Mouse (Mus musculus): Measurements from ENCODE around the gene Nell2. TPM values are rescaled to one million over a fixed set of nuclear protein-coding genes. Genes with fewer than 3 reads are reported as not detected.

Nell2 gene
- polyA plus RNA-seq, 1 experiment from 2014 or later, result 67.0 TPM

DNA sequence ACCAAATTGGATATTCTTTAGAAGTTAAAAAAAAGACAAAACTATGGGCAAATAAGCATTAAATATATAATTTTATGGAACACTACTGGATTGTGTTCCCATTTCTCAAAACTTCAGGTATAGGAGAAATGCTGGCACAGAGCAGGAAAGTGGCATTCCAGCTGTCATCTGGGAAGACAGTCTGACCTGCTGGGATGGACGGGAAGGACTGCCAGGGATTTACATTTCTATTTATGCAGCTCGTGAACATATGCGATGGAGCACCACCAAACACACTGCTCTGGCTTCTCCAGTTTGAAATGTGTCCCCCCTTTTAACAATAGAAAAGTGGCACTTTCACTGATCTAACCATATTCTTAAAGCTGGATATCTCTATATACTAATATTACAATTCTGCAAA lies 291.9 kb downstream of the Nell2 start:
- Histone ChIP-seq H3K36me3 (ENCODE audit: control insufficient read depth, insufficient read depth, low read length) (no peaks in the 10 kb centered on the region), H3K27me3 (ENCODE audit: control insufficient read depth, insufficient read depth, low read length) (no peaks in the 10 kb centered on the region), H3K27ac (ENCODE audit: low read depth, low read length) (no peak overlapping the region), H3K4me2 (ENCODE audit: low read depth, low read length, severe bottlenecking) (no peak overlapping the region), H3K9ac (ENCODE audit: low read length) (no peak overlapping the region), H3K4me1 (replicated peaks; ENCODE audit: control insufficient read depth, insufficient read depth, low read length) (no peaks in the 10 kb centered on the region), H3K9me3 (ENCODE audit: control insufficient read depth, low read length) (no peaks in the 10 kb centered on the region), H3K4me3 (ENCODE audit: low read depth, low read length) (no peak overlapping the region)
- ATAC-seq (replicated peaks; ENCODE audit: low FRiP score), result no peak
- no peak for DNase-seq (ENCODE audit: low spot score)
- WGBS, result 85% methylated on average over 3 of the region's 3 CpGs

DNA sequence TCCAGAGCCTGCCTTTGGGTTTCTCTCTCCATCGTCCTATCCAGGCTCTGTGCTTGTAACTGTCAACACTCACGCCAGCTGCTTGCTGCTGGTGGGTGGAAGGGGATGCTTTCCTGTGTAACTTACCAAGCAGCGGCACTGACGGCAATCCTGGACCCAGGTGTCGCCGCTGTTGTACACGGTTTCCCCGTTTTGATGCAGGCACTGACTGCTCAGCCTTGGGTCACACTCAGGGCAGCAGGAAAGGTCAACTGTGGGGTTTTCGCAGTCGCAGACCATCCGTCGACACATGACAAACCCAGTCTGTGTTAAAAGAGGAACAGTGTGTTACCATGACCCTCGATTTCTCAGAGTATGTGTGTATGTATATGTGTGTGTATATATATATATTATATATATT lies 297.2 kb downstream of the Nell2 start:
- no peak overlapping the region for H3K4me3 ChIP-seq (ENCODE audit: low read depth, low read length)
- no peaks in the 10 kb centered on the region for H3K4me1 ChIP-seq (replicated peaks; ENCODE audit: control insufficient read depth, insufficient read depth, low read length)
- H3K9me3 ChIP-seq (ENCODE audit: control insufficient read depth, low read length), result no peaks in the 10 kb centered on the region
- no peak overlapping the region for H3K27ac ChIP-seq (ENCODE audit: low read depth, low read length)
- H3K27me3 ChIP-seq (ENCODE audit: control insufficient read depth, insufficient read depth, low read length), result no peaks in the 10 kb centered on the region
- WGBS, result 91% methylated on average over 13 of the region's 13 CpGs
- DNase-seq (ENCODE audit: low spot score) (no peak), ATAC-seq (replicated peaks; ENCODE audit: low FRiP score) (no peak)
- no peak overlapping the region for H3K9ac ChIP-seq (ENCODE audit: low read length)
- H3K4me2 ChIP-seq (ENCODE audit: low read depth, low read length, severe bottlenecking), result no peak overlapping the region
- no peaks in the 10 kb centered on the region for H3K36me3 ChIP-seq (ENCODE audit: control insufficient read depth, insufficient read depth, low read length)

DNA sequence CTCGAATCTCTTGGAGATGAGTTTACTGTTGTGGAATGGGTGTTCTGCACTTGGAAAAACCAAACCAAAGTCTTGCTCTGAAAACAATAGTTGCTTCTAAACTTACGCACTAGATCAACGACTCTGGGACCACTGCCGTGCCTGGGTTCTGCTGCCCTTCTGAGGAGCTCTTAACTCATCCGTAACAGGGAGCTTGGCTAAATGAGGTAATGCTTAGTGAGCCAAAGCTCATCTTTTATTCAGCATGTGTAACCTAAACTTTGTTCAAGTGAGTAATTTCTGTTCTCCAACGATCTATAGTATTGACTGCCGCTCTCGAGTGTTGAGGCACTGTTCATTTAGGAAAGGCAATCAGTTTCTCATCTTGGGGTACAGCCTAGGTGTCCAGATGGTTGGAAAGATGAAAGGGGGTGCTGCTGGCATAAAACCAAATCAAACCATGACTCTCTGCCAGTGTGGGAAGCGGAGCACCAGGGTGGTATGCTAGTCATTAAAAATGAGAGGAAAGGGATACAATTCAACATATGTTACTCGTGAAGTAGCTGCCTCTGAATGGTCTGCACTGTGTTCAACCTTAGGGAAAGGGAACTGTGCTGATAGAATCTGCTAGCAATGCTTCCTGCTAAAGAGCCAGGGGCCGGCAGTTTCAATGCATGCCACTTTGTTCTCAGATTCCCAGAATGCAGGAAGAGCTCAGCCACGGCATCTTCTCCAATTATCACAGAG lies 311.6 kb downstream of the Nell2 start:
- no peaks in the 10 kb centered on the region for H3K27me3 ChIP-seq (ENCODE audit: control insufficient read depth, insufficient read depth, low read length)
- H3K27ac ChIP-seq (ENCODE audit: low read depth, low read length), result no peak overlapping the region
- ATAC-seq (replicated peaks; ENCODE audit: low FRiP score), result no peak
- no peak overlapping the region for H3K4me2 ChIP-seq (ENCODE audit: low read depth, low read length, severe bottlenecking)
- H3K4me3 ChIP-seq (ENCODE audit: low read depth, low read length), result no peak overlapping the region
- no peaks in the 10 kb centered on the region for H3K9me3 ChIP-seq (ENCODE audit: control insufficient read depth, low read length)
- no peaks in the 10 kb centered on the region for H3K36me3 ChIP-seq (ENCODE audit: control insufficient read depth, insufficient read depth, low read length)
- no peaks in the 10 kb centered on the region; the same call in 1 of the 2 replicates for H3K4me1 ChIP-seq (replicated peaks; ENCODE audit: control insufficient read depth, insufficient read depth, low read length)
- no peak for DNase-seq (ENCODE audit: low spot score)
- WGBS, result 64% methylated on average over 12 of the region's 12 CpGs
- no peak overlapping the region for H3K9ac ChIP-seq (ENCODE audit: low read length)

DNA sequence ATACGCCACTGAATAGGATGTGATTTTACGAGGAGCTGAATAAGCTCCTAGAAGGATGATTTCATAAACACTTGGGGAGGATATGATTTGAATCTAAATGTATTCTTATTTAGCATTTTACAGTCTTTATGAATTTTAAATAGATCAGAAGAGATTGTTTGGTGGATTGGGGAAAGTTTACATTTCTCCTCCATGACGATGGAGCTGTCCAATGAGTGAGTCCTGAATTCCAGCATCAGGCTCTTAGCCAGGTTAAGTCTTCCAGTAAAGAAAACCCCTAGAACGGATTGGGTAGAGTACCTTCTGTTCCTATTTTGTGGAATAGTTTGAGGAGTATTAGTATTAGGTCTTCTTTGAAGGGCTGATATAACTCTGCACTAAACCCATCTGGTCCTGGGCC lies 317.8 kb downstream of the Nell2 start:
- ATAC-seq (replicated peaks; ENCODE audit: low FRiP score) (no peak), DNase-seq (ENCODE audit: low spot score) (no peak)
- Histone ChIP-seq H3K4me1 (replicated peaks; ENCODE audit: control insufficient read depth, insufficient read depth, low read length) (no peaks in the 10 kb centered on the region), H3K36me3 (ENCODE audit: control insufficient read depth, insufficient read depth, low read length) (no peaks in the 10 kb centered on the region), H3K27me3 (ENCODE audit: control insufficient read depth, insufficient read depth, low read length) (no peaks in the 10 kb centered on the region), H3K9me3 (ENCODE audit: control insufficient read depth, low read length) (no peaks in the 10 kb centered on the region), H3K9ac (ENCODE audit: low read length) (no peak overlapping the region), H3K27ac (ENCODE audit: low read depth, low read length) (no peak overlapping the region), H3K4me2 (ENCODE audit: low read depth, low read length, severe bottlenecking) (no peak overlapping the region), H3K4me3 (ENCODE audit: low read depth, low read length) (no peak overlapping the region)
- 77% methylated on average over 4 of the region's 4 CpGs for WGBS

DNA sequence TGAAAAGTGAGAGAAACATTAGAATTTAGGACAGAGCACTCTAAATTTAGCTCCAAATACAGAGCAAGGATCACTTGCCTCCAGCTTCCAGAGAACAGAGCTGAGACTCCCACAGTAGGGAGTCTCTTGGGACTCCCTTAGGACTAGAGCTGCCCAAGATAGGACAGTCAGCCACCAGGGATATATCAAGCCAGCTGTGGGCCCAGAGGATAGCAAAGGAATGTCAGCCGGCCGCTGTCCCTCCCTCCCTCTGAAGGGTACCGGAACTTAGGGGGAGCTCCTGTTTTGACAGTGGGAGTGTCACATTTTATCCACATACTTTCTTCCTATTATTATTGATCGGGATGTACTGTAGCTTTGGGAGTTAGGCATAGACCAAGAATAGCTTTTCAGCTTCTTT lies 319.2 kb downstream of the Nell2 start:
- WGBS, result 88% methylated on average over 4 of the region's 4 CpGs

DNA sequence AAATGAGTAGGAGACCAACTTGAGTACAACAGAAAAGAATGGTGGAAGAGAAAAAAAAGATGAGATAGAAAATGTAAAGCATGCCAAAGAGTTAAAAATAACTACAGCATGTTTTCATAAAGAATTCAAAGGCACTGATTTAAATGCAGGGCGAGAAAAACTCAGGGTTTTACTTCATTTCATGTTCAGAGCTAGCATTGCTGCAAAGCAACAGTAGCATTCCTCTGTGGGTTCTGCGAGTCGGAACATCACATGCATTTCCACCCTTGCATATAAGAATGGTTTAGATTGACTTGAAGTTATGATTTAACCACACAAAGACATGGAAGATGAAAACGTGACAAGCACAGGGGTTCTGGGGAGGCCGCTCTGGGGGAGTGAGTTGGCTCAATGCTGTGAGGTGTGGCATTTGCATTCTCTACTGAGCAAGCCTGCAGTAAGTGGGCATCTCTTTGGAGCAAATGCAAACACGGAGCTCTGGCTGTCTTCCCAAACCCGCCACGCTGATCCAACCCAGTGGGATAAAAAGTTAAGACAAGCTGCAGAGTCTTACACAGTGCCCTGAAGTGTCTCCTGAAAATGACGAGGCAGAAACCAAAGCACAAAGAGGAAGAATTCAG lies 334.6 kb downstream of the Nell2 start:
- Histone ChIP-seq H3K9me3 (ENCODE audit: control insufficient read depth, low read length) (no peaks in the 10 kb centered on the region), H3K27me3 (ENCODE audit: control insufficient read depth, insufficient read depth, low read length) (no peaks in the 10 kb centered on the region), H3K4me2 (ENCODE audit: low read depth, low read length, severe bottlenecking) (no peak overlapping the region), H3K36me3 (ENCODE audit: control insufficient read depth, insufficient read depth, low read length) (no peaks in the 10 kb centered on the region), H3K9ac (ENCODE audit: low read length) (no peak overlapping the region), H3K4me1 (replicated peaks; ENCODE audit: control insufficient read depth, insufficient read depth, low read length) (no peaks in the 10 kb centered on the region), H3K27ac (ENCODE audit: low read depth, low read length) (no peak overlapping the region), H3K4me3 (ENCODE audit: low read depth, low read length) (no peak overlapping the region)
- ATAC-seq (replicated peaks; ENCODE audit: low FRiP score) (no peak), DNase-seq (ENCODE audit: low spot score) (no peak)
- WGBS, result 72% methylated on average over 9 of the region's 9 CpGs

More for the DNA sequence above, 319.2 kb downstream of the Nell2 start:
- DNase-seq (ENCODE audit: low spot score), result no peak
- no peak overlapping the region for H3K4me3 ChIP-seq (ENCODE audit: low read depth, low read length)
- no peak overlapping the region for H3K27ac ChIP-seq (ENCODE audit: low read depth, low read length)
- H3K4me1 ChIP-seq (replicated peaks; ENCODE audit: control insufficient read depth, insufficient read depth, low read length), result no peaks in the 10 kb centered on the region
- ATAC-seq (replicated peaks; ENCODE audit: low FRiP score), result no peak
- H3K4me2 ChIP-seq (ENCODE audit: low read depth, low read length, severe bottlenecking), result no peak overlapping the region
- no peaks in the 10 kb centered on the region for H3K36me3 ChIP-seq (ENCODE audit: control insufficient read depth, insufficient read depth, low read length)
- no peak overlapping the region for H3K9ac ChIP-seq (ENCODE audit: low read length)
- no peaks in the 10 kb centered on the region for H3K27me3 ChIP-seq (ENCODE audit: control insufficient read depth, insufficient read depth, low read length)
- H3K9me3 ChIP-seq (ENCODE audit: control insufficient read depth, low read length), result no peaks in the 10 kb centered on the region

DNA sequence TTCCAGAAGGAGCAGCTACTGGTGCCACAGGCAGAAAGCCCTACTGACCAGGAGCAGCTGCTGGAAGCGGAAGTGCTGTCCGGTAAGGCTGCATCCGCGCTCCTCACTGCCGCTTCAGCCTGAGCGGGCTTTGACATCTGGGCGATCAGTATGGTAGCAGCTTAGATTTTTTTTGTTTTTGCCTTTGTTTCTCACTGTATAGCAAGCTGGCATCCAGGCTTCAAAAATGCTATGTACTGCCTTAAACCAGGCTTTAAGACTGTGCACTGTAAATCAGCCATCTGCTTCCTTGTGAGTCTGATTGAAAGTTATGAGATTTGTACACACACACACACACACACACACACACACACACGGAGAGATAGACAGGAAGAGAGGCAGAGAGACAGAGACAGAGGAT lies 335.4 kb downstream of the Nell2 start:
- WGBS, result 91% methylated on average over 8 of the region's 8 CpGs

DNA sequence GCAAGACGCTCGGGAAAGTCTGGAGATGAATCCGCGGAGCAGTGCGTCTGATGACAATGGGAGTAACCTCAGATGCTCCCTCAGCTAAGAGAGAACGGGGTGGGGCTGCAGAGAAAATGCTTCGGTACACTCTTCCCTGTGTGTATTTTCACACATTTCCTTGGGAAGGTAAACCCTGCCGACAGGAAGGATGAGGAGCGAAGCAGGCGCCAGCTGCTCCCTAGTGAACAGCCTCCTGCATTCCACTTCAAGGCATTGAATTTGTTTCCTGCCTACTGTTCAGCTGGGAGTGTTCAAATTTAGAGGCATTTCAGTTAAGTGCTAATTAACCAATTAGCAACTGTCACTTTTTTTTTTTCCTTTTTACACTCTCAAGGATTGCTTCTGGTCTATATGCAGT lies 342.1 kb downstream of the Nell2 start:
- no peak overlapping the region for H3K27ac ChIP-seq (ENCODE audit: low read depth, low read length)
- H3K4me3 ChIP-seq (ENCODE audit: low read depth, low read length), result no peak overlapping the region
- DNase-seq (ENCODE audit: low spot score) (no peak), ATAC-seq (replicated peaks; ENCODE audit: low FRiP score) (peak; percentile 12; the same call in 1 of the 2 replicates)
- no peaks in the 10 kb centered on the region for H3K4me1 ChIP-seq (replicated peaks; ENCODE audit: control insufficient read depth, insufficient read depth, low read length)
- no peak overlapping the region for H3K9ac ChIP-seq (ENCODE audit: low read length)
- no peak overlapping the region for H3K4me2 ChIP-seq (ENCODE audit: low read depth, low read length, severe bottlenecking)
- H3K36me3 ChIP-seq (ENCODE audit: control insufficient read depth, insufficient read depth, low read length), result no peaks in the 10 kb centered on the region
- no peaks in the 10 kb centered on the region for H3K9me3 ChIP-seq (ENCODE audit: control insufficient read depth, low read length)
- 81% methylated on average over 10 of the region's 10 CpGs for WGBS
- no peaks in the 10 kb centered on the region for H3K27me3 ChIP-seq (ENCODE audit: control insufficient read depth, insufficient read depth, low read length)

More for the DNA sequence above, 335.4 kb downstream of the Nell2 start:
- no peaks in the 10 kb centered on the region for H3K36me3 ChIP-seq (ENCODE audit: control insufficient read depth, insufficient read depth, low read length)
- no peak overlapping the region for H3K4me2 ChIP-seq (ENCODE audit: low read depth, low read length, severe bottlenecking)
- H3K9me3 ChIP-seq (ENCODE audit: control insufficient read depth, low read length), result no peaks in the 10 kb centered on the region
- H3K4me1 ChIP-seq (replicated peaks; ENCODE audit: control insufficient read depth, insufficient read depth, low read length), result no peaks in the 10 kb centered on the region
- H3K27me3 ChIP-seq (ENCODE audit: control insufficient read depth, insufficient read depth, low read length), result no peaks in the 10 kb centered on the region
- no peak overlapping the region for H3K4me3 ChIP-seq (ENCODE audit: low read depth, low read length)
- H3K27ac ChIP-seq (ENCODE audit: low read depth, low read length), result no peak overlapping the region
- H3K9ac ChIP-seq (ENCODE audit: low read length), result no peak overlapping the region
- ATAC-seq (replicated peaks; ENCODE audit: low FRiP score), result no peak
- no peak for DNase-seq (ENCODE audit: low spot score)

DNA sequence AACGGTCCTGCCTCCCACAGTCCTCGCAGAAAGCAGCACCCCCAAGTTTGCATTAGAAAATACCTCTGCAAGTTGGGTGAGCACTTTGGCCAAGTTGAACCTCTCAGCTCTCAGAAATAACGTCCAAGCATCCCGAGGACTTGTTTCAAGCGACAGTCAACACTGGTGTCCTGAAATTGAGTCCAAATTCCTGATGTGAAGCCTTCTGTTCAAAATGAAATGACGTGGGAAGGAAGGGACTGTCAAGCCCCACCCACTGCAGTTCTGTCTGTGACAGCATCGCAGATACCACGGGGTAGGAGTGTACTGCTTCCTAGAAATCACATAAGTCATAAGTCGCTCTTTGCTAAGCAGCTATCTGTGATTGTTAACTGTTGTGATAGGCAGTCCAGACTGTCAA lies 342.9 kb downstream of the Nell2 start:
- ATAC-seq (replicated peaks; ENCODE audit: low FRiP score) (0 out of 2 replicates have a peak, but pooled peaks have one; percentile 21), DNase-seq (ENCODE audit: low spot score) (no peak)
- no peaks in the 10 kb centered on the region for H3K9me3 ChIP-seq (ENCODE audit: control insufficient read depth, low read length)
- H3K9ac ChIP-seq (ENCODE audit: low read length), result no peak overlapping the region
- H3K27ac ChIP-seq (ENCODE audit: low read depth, low read length), result no peak overlapping the region
- no peak overlapping the region for H3K4me3 ChIP-seq (ENCODE audit: low read depth, low read length)
- no peaks in the 10 kb centered on the region for H3K4me1 ChIP-seq (replicated peaks; ENCODE audit: control insufficient read depth, insufficient read depth, low read length)
- H3K36me3 ChIP-seq (ENCODE audit: control insufficient read depth, insufficient read depth, low read length), result no peaks in the 10 kb centered on the region
- 54% methylated on average over 9 of the region's 9 CpGs for WGBS
- no peak overlapping the region for H3K4me2 ChIP-seq (ENCODE audit: low read depth, low read length, severe bottlenecking)
- no peaks in the 10 kb centered on the region for H3K27me3 ChIP-seq (ENCODE audit: control insufficient read depth, insufficient read depth, low read length)

Data from forebrain, embryonic 11.5 days (tissue).